8 mouse cellular contexts compared by ENCODE assay signal in the genomic region with DNA sequence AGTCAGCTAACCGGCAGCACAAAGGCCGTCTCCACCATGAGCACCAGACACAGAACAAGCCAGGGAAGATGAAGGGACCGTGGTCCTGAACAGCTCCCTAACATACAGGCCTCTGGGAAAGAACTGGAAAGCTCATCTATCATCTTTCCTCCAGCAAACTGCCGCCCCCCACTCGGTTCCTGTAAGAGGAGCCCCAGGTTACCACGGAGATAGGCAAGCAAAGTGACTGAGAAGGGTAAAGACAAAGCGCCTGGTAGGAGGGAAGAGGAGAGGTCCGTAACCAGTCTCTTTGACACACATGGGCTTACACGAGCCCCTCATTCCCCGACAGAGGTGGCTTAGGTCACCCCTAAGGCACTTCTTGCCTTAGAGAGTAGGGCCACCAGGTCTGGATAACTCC.
A peak's percentile ranks its signal among the peaks of the same experiment; 100 is the strongest.
DNase-seq lines count a peak whose midpoint lies in the region; ATAC-seq and TF ChIP-seq lines count a peak whose summit lies in the region.
"Had no signal": no experiment of that assay in that cellular context is flagged by ENCODE, and none has a peak within 500 bp of the region (broad histone marks: within the 10 kb centered on the region; RNA-seq: fewer than 3 reads in every experiment).

No protein-coding gene starts in this region.

- no peaks in the 10 kb centered on the region for H3K9me3 ChIP-seq in kidney, postnatal 0 days (replicated peaks; ENCODE audit: low read length)
- H3K9me3 ChIP-seq in forebrain, embryonic 15.5 days = no peaks in the 10 kb centered on the region

- H3K4me2 ChIP-seq in kidney, postnatal 0 days (ENCODE audit: low read length) = no peak overlapping the region
- H3K4me2 ChIP-seq in forebrain, embryonic 15.5 days (replicated peaks) = peak overlapping the region; percentile 55
- H3K4me2 ChIP-seq: lung, embryonic 14.5 days had no signal

- no peak for TF ChIP-seq CTCF in kidney, postnatal 0 days (IDR thresholded peaks at IDR 0.05; ENCODE audit: low read depth)

- 42% methylated on average over 10 of the region's 10 CpGs for whole genome bisulfite sequencing in kidney, postnatal 0 days
- WGBS in forebrain, embryonic 15.5 days = 25% methylated on average over 10 of the region's 10 CpGs

- no peak overlapping the region for H3K4me3 ChIP-seq in kidney, postnatal 0 days (replicated peaks; ENCODE audit: low read depth, low read length)
- H3K4me3 ChIP-seq in forebrain, embryonic 15.5 days = peak overlapping the region; percentile 57

- peaks cover 15% of the 10 kb centered on the region for H3K36me3 ChIP-seq in kidney, postnatal 0 days (ENCODE audit: insufficient read depth, low read length)
- H3K36me3 ChIP-seq in forebrain, embryonic 15.5 days = peaks cover 20% of the 10 kb centered on the region

- no peak for ATAC-seq in kidney, postnatal 0 days (replicated peaks; ENCODE audit: low FRiP score, low read depth)
- ATAC-seq in forebrain, embryonic 15.5 days (replicated peaks) = no peak

- H3K4me1 ChIP-seq in kidney, postnatal 0 days (replicated peaks; ENCODE audit: insufficient read depth, low read length) = peaks cover 7% of the 10 kb centered on the region; the same call in 1 of the 2 replicates
- peaks cover 68% of the 10 kb centered on the region for H3K4me1 ChIP-seq in forebrain, embryonic 15.5 days

- no peaks in the 10 kb centered on the region for H3K27me3 ChIP-seq in kidney, postnatal 0 days (ENCODE audit: insufficient read depth, low read length)
- no peaks in the 10 kb centered on the region for H3K27me3 ChIP-seq in forebrain, embryonic 15.5 days

- no peak overlapping the region for H3K9ac ChIP-seq in kidney, postnatal 0 days (ENCODE audit: low read depth, low read length)
- peak overlapping the region; percentile 82 for H3K9ac ChIP-seq in forebrain, embryonic 15.5 days (replicated peaks)
- H3K9ac ChIP-seq: lung, embryonic 14.5 days had no signal

- no peak overlapping the region for H3K27ac ChIP-seq in kidney, postnatal 0 days
- peak overlapping the region; percentile 93 for H3K27ac ChIP-seq in forebrain, embryonic 15.5 days (replicated peaks)

- peak; percentile 52 for DNase-seq in kidney, postnatal 0 days (ENCODE audit: low spot score)
- DNase-seq in kidney, adult 18-20 months = no peak
- DNase-seq in mesoderm, embryonic 11.5 days (ENCODE audit: low read depth, low spot score) = peak; percentile 46
- no peak for DNase-seq in B cell, adult 2 months
- DNase-seq in adrenal gland, postnatal 10 days = no peak
- no peak for DNase-seq in layer of hippocampus, adult 18-20 months (ENCODE audit: low spot score in 2 of 2)
- DNase-seq: lung, embryonic 14.5 days had no signal

Comparison
In these comparisons a context has a peak if more than half of its experiments do, and no peak if none do; other contexts are left out.
1. DNase-seq: peak in kidney, postnatal 0 days (single experiment) and mesoderm, embryonic 11.5 days (single experiment); none in kidney, adult 18-20 months (single experiment), B cell, adult 2 months (0 of 2), adrenal gland, postnatal 10 days (single experiment) and layer of hippocampus, adult 18-20 months (0 of 2).